In genomic region chr10:21636711-21637081, GRCm38 (mm10) we compare ENCODE assay signal across 10 mouse cellular contexts. TPM values are rescaled to one million over a fixed set of nuclear protein-coding genes. Genes with fewer than 3 reads are reported as not detected.
A peak's percentile ranks its signal among the peaks of the same experiment; 100 is the strongest.
DNase-seq lines count a peak whose midpoint lies in the region; ATAC-seq and TF ChIP-seq lines count a peak whose summit lies in the region.
"Had no signal": no experiment of that assay in that cellular context is flagged by ENCODE, and none has a peak within 500 bp of the region (broad histone marks: within the 10 kb centered on the region; RNA-seq: fewer than 3 reads in every experiment).

No protein-coding gene starts in this region.

- ATAC-seq in forebrain, postnatal 0 days = peak; percentile 51; the same call in 1 of the 2 replicates
- peak; percentile 95 for ATAC-seq in heart, postnatal 0 days (ENCODE audit: insufficient read depth, low read depth)
- no peak for ATAC-seq in midbrain, embryonic 13.5 days

- no peak overlapping the region for H3K9ac ChIP-seq in forebrain, postnatal 0 days
- no peak overlapping the region for H3K9ac ChIP-seq in heart, postnatal 0 days (replicated peaks; ENCODE audit: low read depth, low read length)
- no peak overlapping the region for H3K9ac ChIP-seq in midbrain, embryonic 13.5 days (replicated peaks)
- H3K9ac ChIP-seq: limb, embryonic 15.5 days had no signal

- TF ChIP-seq EP300 in heart, postnatal 0 days (IDR thresholded peaks at IDR 0.05; ENCODE audit: low read depth) = peak; percentile 91

- WGBS in forebrain, postnatal 0 days = 56% methylated on average over 6 of the region's 6 CpGs
- WGBS in forebrain, embryonic 10.5 days = 91% methylated on average over 6 of the region's 6 CpGs
- 19% methylated on average over 6 of the region's 6 CpGs for WGBS in heart, postnatal 0 days
- 76% methylated on average over 6 of the region's 6 CpGs for whole genome bisulfite sequencing in midbrain, embryonic 13.5 days
- 88% methylated on average over 6 of the region's 6 CpGs for WGBS in midbrain, embryonic 10.5 days

- H3K4me1 ChIP-seq in forebrain, postnatal 0 days (ENCODE audit: insufficient read depth) = no peaks in the 10 kb centered on the region
- H3K4me1 ChIP-seq in forebrain, embryonic 10.5 days = no peaks in the 10 kb centered on the region
- peaks cover 15% of the 10 kb centered on the region for H3K4me1 ChIP-seq in heart, postnatal 0 days (ENCODE audit: control insufficient read depth, insufficient read depth)
- no peaks in the 10 kb centered on the region for H3K4me1 ChIP-seq in midbrain, embryonic 13.5 days (replicated peaks)
- no peaks in the 10 kb centered on the region for H3K4me1 ChIP-seq in midbrain, embryonic 10.5 days
- H3K4me1 ChIP-seq: limb, embryonic 15.5 days had no signal

- TF ChIP-seq CTCF in forebrain, postnatal 0 days (IDR thresholded peaks at IDR 0.05; ENCODE audit: low read depth) = no peak
- TF ChIP-seq CTCF in heart, postnatal 0 days (IDR thresholded peaks at IDR 0.05; ENCODE audit: low read depth) = no peak
- TF ChIP-seq CTCF in layer of hippocampus, adult 2 months (conservative IDR thresholded peaks at IDR 0.05) = no peak

- H3K27me3 ChIP-seq in forebrain, postnatal 0 days (ENCODE audit: insufficient read depth, low read length) = no peaks in the 10 kb centered on the region
- H3K27me3 ChIP-seq in forebrain, embryonic 10.5 days (ENCODE audit: poor library complexity, severe bottlenecking) = no peaks in the 10 kb centered on the region
- peaks cover 13% of the 10 kb centered on the region; the same call in 1 of the 2 replicates for H3K27me3 ChIP-seq in heart, postnatal 0 days (ENCODE audit: control insufficient read depth, insufficient read depth, low read length)
- H3K27me3 ChIP-seq in midbrain, embryonic 13.5 days = no peaks in the 10 kb centered on the region
- H3K27me3 ChIP-seq in midbrain, embryonic 10.5 days (ENCODE audit: low read depth, poor library complexity, severe bottlenecking) = no peaks in the 10 kb centered on the region
- H3K27me3 ChIP-seq: limb, embryonic 15.5 days had no signal

- H3K36me3 ChIP-seq in forebrain, postnatal 0 days (ENCODE audit: insufficient read depth) = no peaks in the 10 kb centered on the region
- H3K36me3 ChIP-seq in forebrain, embryonic 10.5 days (replicated peaks) = no peaks in the 10 kb centered on the region
- H3K36me3 ChIP-seq in heart, postnatal 0 days (replicated peaks; ENCODE audit: control insufficient read depth, insufficient read depth, low read length) = no peaks in the 10 kb centered on the region
- no peaks in the 10 kb centered on the region for H3K36me3 ChIP-seq in midbrain, embryonic 13.5 days
- H3K36me3 ChIP-seq in midbrain, embryonic 10.5 days = no peaks in the 10 kb centered on the region
- H3K36me3 ChIP-seq: limb, embryonic 15.5 days had no signal

- H3K4me3 ChIP-seq in forebrain, postnatal 0 days (ENCODE audit: low read depth, low read length) = no peak overlapping the region
- no peak overlapping the region for H3K4me3 ChIP-seq in forebrain, embryonic 10.5 days
- H3K4me3 ChIP-seq in heart, postnatal 0 days (ENCODE audit: low read depth, low read length) = no peak overlapping the region
- H3K4me3 ChIP-seq in layer of hippocampus, adult 2 months = no peak overlapping the region
- H3K4me3 ChIP-seq in midbrain, embryonic 13.5 days (replicated peaks) = no peak overlapping the region
- H3K4me3 ChIP-seq in midbrain, embryonic 10.5 days = no peak overlapping the region
- H3K4me3 ChIP-seq: limb, embryonic 15.5 days had no signal

- no peaks in the 10 kb centered on the region for H3K9me3 ChIP-seq in forebrain, postnatal 0 days (ENCODE audit: low read length)
- H3K9me3 ChIP-seq in forebrain, embryonic 10.5 days = no peaks in the 10 kb centered on the region
- no peaks in the 10 kb centered on the region for H3K9me3 ChIP-seq in heart, postnatal 0 days (replicated peaks; ENCODE audit: control insufficient read depth, low read length)
- no peaks in the 10 kb centered on the region for H3K9me3 ChIP-seq in midbrain, embryonic 13.5 days
- no peaks in the 10 kb centered on the region for H3K9me3 ChIP-seq in midbrain, embryonic 10.5 days (replicated peaks)
- H3K9me3 ChIP-seq: limb, embryonic 15.5 days had no signal

- no peak overlapping the region for H3K4me2 ChIP-seq in forebrain, postnatal 0 days (ENCODE audit: low read depth)
- no peak overlapping the region for H3K4me2 ChIP-seq in heart, postnatal 0 days (ENCODE audit: low read depth, low read length)
- no peak overlapping the region for H3K4me2 ChIP-seq in midbrain, embryonic 13.5 days (replicated peaks)
- H3K4me2 ChIP-seq: limb, embryonic 15.5 days had no signal

- H3K27ac ChIP-seq in forebrain, postnatal 0 days (ENCODE audit: low read depth, low read length) = no peak overlapping the region
- H3K27ac ChIP-seq in forebrain, embryonic 10.5 days = no peak overlapping the region
- H3K27ac ChIP-seq in heart, postnatal 0 days (ENCODE audit: low read depth) = peak overlapping the region; percentile 64
- H3K27ac ChIP-seq in layer of hippocampus, adult 2 months = peak overlapping the region; percentile 74
- no peak overlapping the region for H3K27ac ChIP-seq in midbrain, embryonic 13.5 days
- no peak overlapping the region for H3K27ac ChIP-seq in midbrain, embryonic 10.5 days (replicated peaks)
- H3K27ac ChIP-seq: limb, embryonic 15.5 days had no signal

- no peak for DNase-seq in forebrain, postnatal 0 days
- no peak for DNase-seq in forebrain, embryonic 10.5 days (ENCODE audit: extremely low spot score, low spot score)
- DNase-seq in adipocyte (ENCODE audit: low spot score) = peak; percentile 14
- peak; percentile 94 for DNase-seq in heart, postnatal 0 days (ENCODE audit: low spot score)
- peak; percentile 44 to 46 for DNase-seq in layer of hippocampus, adult 2 months (ENCODE audit: low spot score in 2 of 2)
- DNase-seq in urinary bladder, postnatal 4 days (ENCODE audit: low spot score in 2 of 2) = no peak
- DNase-seq in midbrain, embryonic 10.5 days (ENCODE audit: low spot score) = no peak

RNA-seq across cellular contexts. Expression of gene 1700020N01Rik, which starts 43.8 kb away (rescaled TPM):
- not detected in 2 replicates for total RNA-seq in forebrain, postnatal 0 days (2014; rRNA removed)
- not detected in 2 replicates for polyA plus RNA-seq in forebrain, postnatal 0 days (2015; fragmentation: Nextera tagmentation; extraction: Ambion mirVana)
- not detected in 2 replicates for polyA plus RNA-seq in forebrain, embryonic 10.5 days (2016; fragmentation: Nextera tagmentation; extraction: Ambion mirVana)
- not detected in 2 replicates for total RNA-seq in heart, postnatal 0 days (2014; rRNA removed; ENCODE audit: low replicate concordance)
- polyA plus RNA-seq in heart, postnatal 0 days (2015; fragmentation: Nextera tagmentation; extraction: Ambion mirVana) = not detected in 2 replicates
- total RNA-seq in layer of hippocampus, adult 2 months (2021) = not detected
- polyA plus RNA-seq in midbrain, embryonic 13.5 days (2015; fragmentation: Nextera tagmentation; extraction: Ambion mirVana) = not detected in 2 replicates
- polyA plus RNA-seq in midbrain, embryonic 10.5 days (2016; fragmentation: Nextera tagmentation; extraction: Ambion mirVana) = not detected in 2 replicates
- polyA plus RNA-seq: embryonic facial prominence, embryonic 11.5 days; limb, embryonic 15.5 days had no signal

Comparison
In these comparisons a context has a peak if more than half of its experiments do, and no peak if none do; other contexts are left out.
1. DNase-seq: peak in adipocyte (single experiment), heart, postnatal 0 days (single experiment) and layer of hippocampus, adult 2 months (2 of 2); none in forebrain, postnatal 0 days (single experiment), forebrain, embryonic 10.5 days (single experiment), urinary bladder, postnatal 4 days (0 of 2) and midbrain, embryonic 10.5 days (single experiment).
2. H3K27ac ChIP-seq: peak in heart, postnatal 0 days (single experiment) and layer of hippocampus, adult 2 months (single experiment); none in forebrain, postnatal 0 days (single experiment), forebrain, embryonic 10.5 days (single experiment), midbrain, embryonic 13.5 days (single experiment) and midbrain, embryonic 10.5 days (single experiment).